Mouse (Mus musculus): ENCODE measurements around the gene G0s2. TPM values are rescaled to one million over a fixed set of nuclear protein-coding genes. Genes with fewer than 3 reads are reported as not detected.

The G0s2 gene
- total RNA-seq (2021): 1 to 10 TPM; 6.7 to 9.3 TPM
- long read RNA-seq, transcript G0s2-201 (2 exons, 871 nt): major isoform, 12 of 12 reads
- long read RNA-seq, partial matches to known transcripts: 0 of 12 reads
- long read RNA-seq, other reads (novel, unspliced or antisense): 0 of 12 reads

GRCm38 (mm10) chr1:193272916-193273601, at the start of gene G0s2:
Gene G0s2, minus strand, starts transcription at chr1:193273217.
- peak; percentile 58 to 70 for DNase-seq (ENCODE audit: low spot score in 2 of 2)

GRCm38 (mm10) chr1:193320398-193320797, 47.4 kb upstream of the G0s2 start:
- no peak for DNase-seq (ENCODE audit: low spot score in 2 of 2)

DNA sequence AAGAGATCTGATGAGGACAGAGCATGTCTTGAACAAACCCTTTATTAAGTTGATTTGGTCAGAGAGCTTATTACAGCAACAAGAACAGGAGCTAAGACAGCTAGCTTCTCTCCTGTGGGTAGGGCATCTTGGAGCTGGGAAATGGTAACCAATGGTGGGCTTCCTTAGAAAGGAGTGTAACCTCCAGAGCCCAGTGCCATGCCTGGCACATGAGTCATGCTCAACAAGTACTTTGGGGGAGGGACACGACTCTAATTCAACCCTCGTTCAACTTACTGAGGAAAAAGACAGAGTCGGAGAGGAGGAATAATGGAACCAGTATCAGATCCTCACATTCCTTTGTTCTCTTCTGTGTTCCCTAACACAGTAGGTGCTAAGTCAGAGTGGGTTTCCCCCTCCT, 46.7 kb upstream of the G0s2 start:
- no peak for DNase-seq (ENCODE audit: low spot score in 2 of 2)

DNA sequence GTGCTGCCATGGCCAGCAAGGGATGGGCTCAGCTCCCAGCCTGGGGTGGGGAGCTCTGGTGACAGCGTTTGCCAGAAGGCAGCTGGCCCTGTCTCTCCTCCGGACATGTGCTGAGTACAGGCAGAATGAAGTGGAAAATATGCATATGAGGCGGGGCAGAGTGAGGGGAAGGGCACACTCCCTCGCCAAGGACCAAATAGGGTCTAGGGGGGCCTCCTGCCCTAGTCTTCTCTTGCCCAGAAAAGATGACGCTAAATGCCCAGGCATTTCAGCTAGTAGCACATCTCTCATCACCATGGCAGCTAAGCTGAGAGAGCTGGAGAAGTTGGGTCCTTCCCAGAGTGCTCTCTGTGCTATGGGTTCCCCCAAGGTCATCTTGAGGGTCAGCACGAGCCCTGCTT, 44.1 kb upstream of the G0s2 start:
- DNase-seq (ENCODE audit: low spot score in 2 of 2): peak; percentile 46 to 67

DNA sequence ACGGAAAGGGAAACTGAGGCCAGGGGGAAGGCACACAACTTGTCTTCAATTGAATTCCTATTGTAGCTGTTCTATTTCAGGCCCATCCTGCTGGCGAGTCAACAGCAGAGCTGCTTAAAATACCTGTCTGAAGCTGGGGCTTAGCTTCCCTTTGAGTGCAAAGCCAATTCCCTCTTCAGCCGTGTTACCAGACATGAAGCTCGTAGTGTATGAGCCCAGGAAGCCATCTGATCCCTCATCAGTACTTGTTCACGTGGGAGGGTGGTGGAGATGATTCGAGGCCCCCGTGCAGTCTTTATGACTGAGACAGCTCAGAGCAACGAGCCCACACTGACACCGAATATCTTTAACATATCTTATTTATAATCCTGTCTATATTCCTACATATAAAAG, 43.3 kb upstream of the G0s2 start:
- no peak for DNase-seq (ENCODE audit: low spot score in 2 of 2)

DNA sequence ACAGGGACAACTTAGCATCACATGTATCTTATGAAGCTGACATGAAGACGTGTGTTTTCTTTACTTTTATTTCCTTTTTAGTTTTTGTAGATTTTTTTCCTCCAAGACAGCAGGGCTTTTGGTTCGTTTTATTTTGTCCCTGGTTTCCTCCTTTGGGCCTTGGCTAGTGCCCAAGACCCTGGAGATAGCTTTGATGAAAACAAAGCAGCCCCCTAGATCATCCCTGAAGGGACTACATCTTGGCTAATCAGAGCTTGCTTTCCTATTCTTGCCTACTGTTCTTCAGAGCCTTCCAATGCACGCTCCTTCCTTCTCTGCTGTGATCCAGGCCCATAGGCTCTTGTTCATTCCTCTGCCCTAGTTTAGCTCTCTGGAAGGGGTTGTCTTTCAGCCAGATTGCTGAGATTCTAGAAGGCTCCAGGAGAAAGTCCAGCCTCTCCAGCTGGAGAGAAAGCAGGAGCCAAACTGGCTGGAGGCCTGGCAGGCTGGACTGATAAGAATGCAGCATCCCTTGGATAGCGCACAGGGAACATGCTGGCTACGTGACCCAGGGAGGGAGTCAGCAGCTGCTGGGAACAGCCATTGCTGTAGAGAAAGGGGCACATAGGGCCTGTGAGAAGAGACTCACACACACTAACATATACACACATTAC, 42.8 kb upstream of the G0s2 start:
- DNase-seq (ENCODE audit: low spot score in 2 of 2): peak; percentile 51 to 58

GRCm38 (mm10) chr1:193311596-193311995, 38.6 kb upstream of the G0s2 start:
- no peak for DNase-seq (ENCODE audit: low spot score in 2 of 2)

DNA sequence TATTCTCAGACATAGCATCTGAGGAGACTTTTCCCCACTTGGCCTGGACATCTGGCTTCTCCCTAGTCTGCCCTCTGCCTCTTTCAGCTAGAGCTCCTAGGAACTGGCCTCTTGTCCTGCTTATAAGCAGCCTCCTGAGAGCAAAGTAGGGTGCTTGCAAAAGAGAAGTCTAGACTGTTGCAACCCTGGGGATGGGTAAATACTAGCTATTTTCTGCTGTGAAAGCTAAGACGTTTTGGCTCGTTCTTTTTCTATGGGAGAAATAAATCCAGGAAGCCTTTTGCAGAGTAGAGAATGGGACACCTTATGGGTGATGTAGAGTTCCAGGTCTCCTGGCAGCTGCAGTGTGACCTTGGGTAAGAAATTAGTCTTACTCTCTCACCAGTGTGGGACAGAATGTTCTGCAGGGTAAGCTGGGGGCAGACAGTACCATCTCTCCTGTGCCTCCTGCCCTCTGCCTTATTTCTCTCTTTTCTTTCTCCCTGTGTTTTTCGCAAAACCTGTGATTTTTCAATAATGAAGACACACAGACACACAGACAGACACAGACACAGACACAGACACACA, 37.6 kb upstream of the G0s2 start:
- no peak for DNase-seq (ENCODE audit: low spot score in 2 of 2)

- no peak for DNase-seq (ENCODE audit: low spot score in 2 of 2)
These were observed 36.9 kb upstream of the G0s2 start for GRCm38 (mm10) chr1:193309785-193310518.

GRCm38 (mm10) chr1:193306832-193307231, 33.8 kb upstream of the G0s2 start:
- no peak for DNase-seq (ENCODE audit: low spot score in 2 of 2)

DNA sequence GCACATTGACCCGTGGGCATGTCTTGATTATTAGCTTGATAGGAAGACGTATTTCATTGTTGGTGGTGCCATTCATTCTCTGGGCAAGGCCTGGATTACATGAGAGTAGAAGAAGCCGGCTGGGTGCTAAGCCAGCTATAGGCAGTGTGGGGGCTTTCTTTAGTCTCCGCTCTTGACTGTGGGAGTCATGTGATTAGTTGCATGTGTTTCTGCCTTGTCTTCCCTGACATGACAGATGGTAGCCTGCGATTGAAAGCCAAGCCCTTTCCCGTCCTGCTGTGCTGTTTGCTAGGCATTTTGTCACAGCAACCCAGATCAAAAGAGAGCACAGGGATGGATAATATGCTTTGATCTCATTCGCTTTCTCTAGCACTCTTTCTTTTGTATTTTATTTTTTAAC, 32.4 kb upstream of the G0s2 start:
- no peak for DNase-seq (ENCODE audit: low spot score in 2 of 2)

GRCm38 (mm10) chr1:193303096-193303495, 30.1 kb upstream of the G0s2 start:
- DNase-seq (ENCODE audit: low spot score in 2 of 2): no peak

DNA sequence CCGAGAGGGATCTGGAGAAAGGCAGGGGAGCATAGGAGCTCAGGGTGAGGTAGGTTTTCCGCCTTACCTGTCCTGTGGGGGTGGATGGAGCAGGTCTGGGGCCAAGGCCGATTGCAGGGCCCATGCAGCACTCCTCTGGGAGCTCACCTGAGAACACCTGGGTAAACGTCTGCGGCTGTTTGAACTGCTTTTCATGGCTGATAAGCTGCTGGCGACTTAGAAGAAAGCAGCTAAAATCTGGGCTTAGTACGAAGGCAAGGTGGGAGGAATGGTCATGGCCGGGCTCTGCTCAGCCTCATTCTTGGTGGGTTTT, 29.0 kb upstream of the G0s2 start:
- no peak for DNase-seq (ENCODE audit: low spot score in 2 of 2)

DNA sequence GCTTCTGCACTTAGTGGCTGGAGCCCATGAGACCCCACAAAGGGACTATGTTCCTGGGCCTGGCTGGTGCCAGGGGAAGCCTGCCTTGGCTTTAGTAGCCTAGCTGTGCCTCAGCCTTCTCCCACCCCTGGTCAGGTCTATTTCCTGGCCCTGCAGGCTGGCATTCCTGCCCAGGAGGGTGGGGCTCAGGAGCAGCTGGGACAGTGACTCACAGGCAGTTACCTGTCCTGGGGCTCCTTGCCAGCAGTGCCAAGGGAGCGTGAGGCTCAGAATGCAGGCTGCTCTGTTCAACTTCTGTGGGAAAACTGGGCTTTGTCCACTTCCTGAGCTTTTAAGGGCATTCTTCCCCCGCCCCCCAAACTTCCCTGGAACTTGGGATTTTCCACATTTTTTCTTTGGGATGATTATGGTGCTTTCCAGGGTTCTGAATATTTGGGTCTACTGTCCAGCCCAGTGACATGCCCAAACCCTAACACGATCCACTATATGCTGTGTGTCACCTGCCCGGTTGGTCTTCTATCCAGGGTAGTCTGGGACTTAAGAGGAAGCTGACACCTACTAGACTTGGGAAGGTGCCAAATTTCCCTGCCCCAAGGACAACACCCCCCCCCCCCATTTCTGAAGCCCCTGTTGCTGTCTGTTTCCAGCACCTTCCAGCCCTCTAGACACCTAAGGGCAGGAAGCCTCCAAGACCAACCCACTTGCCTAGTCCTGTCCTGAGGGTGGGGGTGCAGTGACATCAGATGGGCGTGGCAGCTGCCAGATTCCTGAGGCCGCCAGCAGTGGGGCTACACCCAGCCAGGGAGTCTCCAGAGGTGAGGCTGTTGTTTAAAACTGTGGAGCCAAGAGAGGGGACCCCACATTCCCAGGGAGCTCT, 28.4 kb upstream of the G0s2 start:
- no peak for DNase-seq (ENCODE audit: low spot score in 2 of 2)

GRCm38 (mm10) chr1:193299995-193300394, 27.0 kb upstream of the G0s2 start:
- DNase-seq (ENCODE audit: low spot score in 2 of 2): no peak

DNA sequence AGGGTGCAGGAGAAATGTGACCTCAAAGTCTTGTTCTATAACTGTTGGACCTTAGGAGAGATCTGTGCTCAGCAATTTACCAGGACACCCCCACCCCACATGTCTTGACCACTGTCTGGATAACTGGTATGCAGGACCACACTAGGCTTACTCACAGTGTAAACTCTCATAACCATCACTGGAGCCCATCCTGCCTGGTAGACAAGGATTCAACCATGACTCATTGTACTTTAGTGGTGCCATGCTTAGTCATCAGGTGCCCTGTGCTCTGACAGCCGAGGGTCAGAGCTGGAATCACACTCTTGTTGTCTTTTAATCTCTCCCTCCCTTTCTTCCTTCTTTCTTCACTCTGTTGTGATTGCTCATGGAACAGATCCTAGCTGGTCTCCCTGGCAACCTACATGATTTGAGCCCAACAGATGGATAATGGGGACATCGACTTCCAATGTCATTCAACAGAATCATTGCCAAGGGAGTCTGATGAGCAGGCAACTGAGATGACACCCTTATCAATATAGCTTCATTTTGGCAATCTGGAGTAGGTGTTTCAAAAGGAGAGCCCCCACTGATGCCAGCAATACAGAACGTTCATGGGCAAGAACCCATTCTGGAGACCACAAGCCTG, 25.2 kb upstream of the G0s2 start:
- no peak for DNase-seq (ENCODE audit: low spot score in 2 of 2)

DNA sequence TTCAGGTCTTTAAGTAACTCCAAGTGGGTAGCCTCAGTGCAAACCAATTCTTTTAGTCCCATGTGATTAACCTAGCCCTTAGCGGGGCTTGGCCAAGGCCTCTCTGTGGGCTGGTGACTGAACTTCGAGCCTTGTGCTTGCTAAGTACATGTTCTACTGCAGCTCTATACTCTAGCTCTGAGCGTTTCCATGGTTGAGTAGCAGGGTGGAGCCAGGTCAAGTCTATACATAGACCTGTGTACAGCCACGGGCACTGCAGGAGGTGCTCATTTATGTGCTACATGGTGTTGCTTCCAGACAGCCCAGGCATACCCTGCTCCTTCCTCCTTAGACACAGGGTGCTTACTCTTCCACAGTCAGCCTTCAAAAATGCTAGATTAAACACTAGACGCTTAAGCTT, 22.9 kb upstream of the G0s2 start:
- no peak for DNase-seq (ENCODE audit: low spot score in 2 of 2)

- DNase-seq (ENCODE audit: low spot score in 2 of 2): no peak
These were observed 20.9 kb upstream of the G0s2 start for GRCm38 (mm10) chr1:193293926-193294325.

DNA sequence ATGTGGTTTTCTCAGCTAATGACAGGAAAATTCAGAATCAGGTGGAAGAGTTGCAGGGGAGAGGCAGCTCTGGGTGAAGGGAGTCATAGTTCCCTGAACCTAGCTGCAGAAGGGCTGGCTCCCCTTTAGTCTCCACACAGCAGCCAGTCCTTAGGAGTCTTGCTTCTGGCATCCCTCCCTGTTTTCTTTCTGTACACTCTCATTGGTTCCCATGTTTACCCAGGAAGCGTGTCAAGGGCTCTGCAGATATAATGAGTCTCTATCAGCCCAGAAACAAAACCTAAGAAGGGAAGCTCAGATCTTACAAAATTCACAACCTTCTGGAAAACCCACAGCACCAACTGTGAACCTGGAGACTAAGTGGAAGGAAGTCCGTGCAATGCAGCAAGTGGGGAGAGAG, 20.0 kb upstream of the G0s2 start:
- no peak for DNase-seq (ENCODE audit: low spot score in 2 of 2)

- DNase-seq (ENCODE audit: low spot score in 2 of 2): no peak
These were observed 17.7 kb upstream of the G0s2 start for GRCm38 (mm10) chr1:193290686-193291085.

DNA sequence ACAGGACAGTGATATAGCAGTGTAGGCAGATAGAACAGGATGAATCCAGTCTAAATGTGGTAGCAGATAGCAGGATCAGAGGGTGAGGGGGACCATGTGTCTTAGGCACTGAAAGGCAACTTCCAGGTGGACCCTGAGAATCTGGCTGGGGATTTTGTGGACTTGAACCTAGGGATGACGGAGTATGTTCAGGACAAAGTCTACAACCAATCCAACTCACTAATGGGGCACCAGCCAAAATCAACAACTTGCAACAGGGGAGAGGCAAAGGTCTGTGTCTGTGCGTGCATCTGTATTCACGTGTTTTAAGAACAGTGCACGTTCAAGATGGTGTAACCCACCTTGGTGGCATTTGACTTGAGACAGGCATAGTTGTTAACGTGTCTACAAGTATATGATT, 16.9 kb upstream of the G0s2 start:
- no peak for DNase-seq (ENCODE audit: low spot score in 2 of 2)

Measured in layer of hippocampus, postnatal 10 days (tissue).